Mouse (Mus musculus) embryonic facial prominence, embryonic 14.5 days (tissue): ENCODE results near the gene Hjurp. TPM values are rescaled to one million over a fixed set of nuclear protein-coding genes. Genes with fewer than 3 reads are reported as not detected.
A peak's percentile ranks its signal among the peaks of the same experiment; 100 is the strongest.

ENCODE experiments used
- ATAC-seq: fragments of 200-750 bp; cut with Nextera tagmentation; 2 replicates; pipeline ENCODE4 v1.8.0; 2017; ENCODE audit warnings: low read depth, moderate number of reproducible peaks, moderate TSS enrichment
- DNase-seq: peaks from one replicate; pipeline ENCODE4 v3.0.0-alpha.2; 2015; ENCODE audit warnings: low spot score
- H3K27ac ChIP-seq: fragments of 300-500 bp; sonication (generic); replicated peaks from 2 replicates; pipeline ENCODE4 v1.5.1; 2014; ENCODE audit warnings: low read depth, mild to moderate bottlenecking, low read length, moderate library complexity
- H3K27me3 ChIP-seq: fragments of 300-500 bp; sonication (generic); replicated peaks from 2 replicates; pipeline ENCODE4 v1.6.1; 2014; ENCODE audit warnings: low read length; ENCODE audit not compliant: control insufficient read depth, insufficient read depth
- H3K36me3 ChIP-seq: fragments of 300-500 bp; sonication (generic); 2 replicates; pipeline ENCODE4 v1.6.1; 2014; ENCODE audit warnings: low read length, mixed read lengths; ENCODE audit not compliant: control insufficient read depth, insufficient read depth
- H3K4me1 ChIP-seq: fragments of 300-500 bp; sonication (generic); 2 replicates; pipeline ENCODE4 v1.6.1; 2014; ENCODE audit warnings: antibody characterized with exemption, low read length; ENCODE audit not compliant: control insufficient read depth, insufficient read depth
- H3K4me2 ChIP-seq: fragments of 300-500 bp; sonication (generic); 2 replicates; pipeline ENCODE4 v1.6.1; 2014; ENCODE audit warnings: low read depth, mild to moderate bottlenecking, low read length, moderate library complexity, mixed read lengths
- H3K4me3 ChIP-seq: fragments of 300-500 bp; sonication (generic); 2 replicates; pipeline ENCODE4 v1.5.1; 2014; ENCODE audit warnings: low read depth, mild to moderate bottlenecking, low read length
- H3K9ac ChIP-seq: fragments of 300-500 bp; sonication (generic); 2 replicates; pipeline ENCODE4 v1.6.1; 2014; ENCODE audit warnings: low read depth, mild to moderate bottlenecking, low read length, moderate library complexity, mixed read lengths
- H3K9me3 ChIP-seq: fragments of 300-500 bp; sonication (generic); 2 replicates; pipeline ENCODE4 v1.6.1; 2016; ENCODE audit warnings: low read length; ENCODE audit not compliant: control insufficient read depth
- WGBS: fragments of 180-500 bp; shearing (Covaris S2); extraction: QIAGEN DNeasy Blood & Tissue Kit; methylation state at CpG from one replicate; pipeline ENCODE4 v1.1.7; 2014; 5-methylcytosine and 5-hydroxymethylcytosine counted together
- polyA plus RNA-seq: library from polyadenylated mRNA; unstranded; fragments of >200 nt; fragmentation: Nextera tagmentation; extraction: Ambion mirVana; gene quantifications from 2 replicates; pipeline ENCODE4 v1.2.1, GENCODE M21; 2014

Hjurp gene
- polyA plus RNA-seq, 1 experiment from 2014 or later: 110 TPM

GRCm38 (mm10) chr1:88286136-88286845 lies 8.9 kb upstream of the Hjurp start:
- Histone ChIP-seq H3K27ac (no peak overlapping the region), H3K27me3 (no peaks in the 10 kb centered on the region), H3K9me3 (peaks cover 88% of the 10 kb centered on the region), H3K4me2 (no peak overlapping the region), H3K4me1 (no peaks in the 10 kb centered on the region), H3K36me3 (no peaks in the 10 kb centered on the region), H3K4me3 (no peak overlapping the region), H3K9ac (no peak overlapping the region)
- no peak for ATAC-seq
- no peak for DNase-seq
- 81% methylated on average over 15 of the region's 15 CpGs for whole genome bisulfite sequencing

DNA sequence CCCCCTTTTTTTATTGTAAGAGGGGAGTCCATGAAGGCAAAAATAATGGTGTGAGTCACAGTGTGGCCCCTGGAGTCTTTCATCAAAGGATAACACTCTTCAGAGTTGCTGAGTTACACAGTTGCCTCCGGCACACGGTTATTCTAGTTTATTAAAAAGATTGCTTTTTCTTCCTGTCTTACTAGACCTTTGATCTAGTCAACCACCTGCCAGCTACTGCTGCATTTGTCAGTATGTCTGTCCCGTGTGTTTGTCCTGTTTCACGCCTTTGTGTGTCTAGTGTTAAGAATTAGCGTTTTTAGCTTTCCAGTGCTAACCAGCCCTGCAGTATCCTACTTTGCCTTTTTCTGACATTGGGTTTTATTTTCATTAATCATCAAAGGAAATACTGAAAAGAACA lies 8.2 kb upstream of the Hjurp start:
- peaks cover 83% of the 10 kb centered on the region for H3K9me3 ChIP-seq
- ATAC-seq (no peak), DNase-seq (no peak)
- no peak overlapping the region for H3K27ac ChIP-seq
- H3K9ac ChIP-seq: no peak overlapping the region
- no peaks in the 10 kb centered on the region for H3K4me1 ChIP-seq
- no peak overlapping the region for H3K4me3 ChIP-seq
- no peak overlapping the region for H3K4me2 ChIP-seq
- no peaks in the 10 kb centered on the region for H3K27me3 ChIP-seq
- WGBS: 67% methylated on average over 5 of the region's 5 CpGs
- H3K36me3 ChIP-seq: no peaks in the 10 kb centered on the region

GRCm38 (mm10) chr1:88284946-88285320 lies 7.5 kb upstream of the Hjurp start:
- Histone ChIP-seq H3K4me1 (no peaks in the 10 kb centered on the region), H3K27me3 (no peaks in the 10 kb centered on the region), H3K4me2 (no peak overlapping the region), H3K9me3 (peaks cover 77% of the 10 kb centered on the region), H3K4me3 (no peak overlapping the region), H3K9ac (no peak overlapping the region), H3K27ac (no peak overlapping the region), H3K36me3 (no peaks in the 10 kb centered on the region)
- DNase-seq (no peak), ATAC-seq (peak; percentile 13; the same call in 1 of the 2 replicates)
- 61% methylated on average over 7 of the region's 7 CpGs for WGBS

GRCm38 (mm10) chr1:88284228-88284945 lies 7.0 kb upstream of the Hjurp start:
- Histone ChIP-seq H3K27me3 (no peaks in the 10 kb centered on the region), H3K9ac (no peak overlapping the region), H3K9me3 (peaks cover 71% of the 10 kb centered on the region), H3K4me3 (no peak overlapping the region), H3K27ac (no peak overlapping the region), H3K4me2 (no peak overlapping the region), H3K36me3 (no peaks in the 10 kb centered on the region), H3K4me1 (no peaks in the 10 kb centered on the region)
- no peak for DNase-seq
- peak; percentile 7 for ATAC-seq
- 60% methylated on average over 10 of the region's 10 CpGs for WGBS

- H3K36me3 ChIP-seq: no peaks in the 10 kb centered on the region
- ATAC-seq: no peak
- no peak overlapping the region for H3K4me2 ChIP-seq
- no peak overlapping the region for H3K9ac ChIP-seq
- H3K4me1 ChIP-seq: no peaks in the 10 kb centered on the region
- DNase-seq: no peak
- no peak overlapping the region for H3K27ac ChIP-seq
- WGBS: 80% methylated on average over 15 of the region's 15 CpGs
- H3K27me3 ChIP-seq: no peaks in the 10 kb centered on the region
- H3K4me3 ChIP-seq: no peak overlapping the region
- H3K9me3 ChIP-seq: peaks cover 64% of the 10 kb centered on the region
Measured at GRCm38 (mm10) chr1:88283376-88284227, 6.2 kb upstream of the Hjurp start.

DNA sequence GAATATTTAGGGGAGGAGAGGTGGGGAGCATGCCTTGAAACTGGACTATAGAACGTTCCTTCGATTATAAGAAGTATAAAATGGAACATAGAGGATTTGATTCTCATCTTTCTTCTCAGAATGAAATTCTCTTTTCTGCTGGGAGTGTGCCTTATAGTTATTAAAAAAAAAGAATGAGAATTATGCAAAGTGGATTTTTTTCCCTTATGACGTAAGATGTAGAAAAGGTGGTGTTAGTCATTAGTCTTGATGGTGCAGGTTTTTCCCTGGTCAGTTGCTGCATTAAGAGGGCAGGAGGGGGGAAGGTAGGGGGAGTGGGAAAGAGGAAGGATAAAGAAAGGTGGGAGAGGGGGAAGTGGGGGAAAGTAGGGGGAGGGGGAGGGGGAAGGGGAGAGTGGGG lies 4.9 kb upstream of the Hjurp start:
- Histone ChIP-seq H3K4me3 (no peak overlapping the region), H3K36me3 (no peaks in the 10 kb centered on the region), H3K27me3 (no peaks in the 10 kb centered on the region), H3K9me3 (peaks cover 53% of the 10 kb centered on the region), H3K4me2 (no peak overlapping the region), H3K27ac (no peak overlapping the region), H3K9ac (no peak overlapping the region), H3K4me1 (no peaks in the 10 kb centered on the region)
- no peak for DNase-seq
- WGBS: 59% methylated on average over 3 of the region's 3 CpGs
- ATAC-seq: no peak

GRCm38 (mm10) chr1:88280006-88280690 lies 2.7 kb upstream of the Hjurp start:
- DNase-seq: no peak
- H3K4me1 ChIP-seq: peaks cover 15% of the 10 kb centered on the region
- H3K9ac ChIP-seq: no peak overlapping the region

More at GRCm38 (mm10) chr1:88280006-88280690, 2.7 kb upstream of the Hjurp start:
- no peak for ATAC-seq
- Histone ChIP-seq H3K27ac (no peak overlapping the region), H3K36me3 (peaks cover 7% of the 10 kb centered on the region), H3K27me3 (no peaks in the 10 kb centered on the region), H3K4me3 (no peak overlapping the region), H3K4me2 (no peak overlapping the region), H3K9me3 (peaks cover 35% of the 10 kb centered on the region)
- 73% methylated on average over 15 of the region's 15 CpGs for WGBS
